Mouse (Mus musculus): ENCODE measurements around the gene Tef. TPM values are rescaled to one million over a fixed set of nuclear protein-coding genes. Genes with fewer than 3 reads are reported as not detected.

Gene Tef
- total and polyA plus RNA-seq, 3 experiments, result 46.7 to 127 (median 76.7) TPM

GRCm38 (mm10) chr15:81859330-81860255 lies 57.4 kb downstream of the Tef start:
- DNase-seq, result peak; percentile 87 to 89
- TF ChIP-seq CTCF (IDR thresholded peaks at IDR 0.05), result no peak
- TF ChIP-seq POLR2A (IDR thresholded peaks at IDR 0.05; ENCODE audit: insufficient read depth, low read depth, low read length), result peak; percentile 65
- peak; percentile 40; the same call in 1 of the 2 replicates for TF ChIP-seq EP300 (IDR thresholded peaks at IDR 0.05; ENCODE audit: insufficient read depth, low read depth, low read length)
- intact Hi-C loops (cut with DNase I), result loop anchor here (2.0 kb wide), 1 partner anchor 13 kb away; the partner anchor contains the start of gene Aco2
- Histone ChIP-seq H3K4me3 (peak overlapping the region; percentile 71), H3K36me3 (ENCODE audit: control insufficient read depth, insufficient read depth, low read length) (no peaks in the 10 kb centered on the region; the same call in 1 of the 2 replicates), H3K27ac (peak overlapping the region; percentile 100), H3K79me2 (replicated peaks; ENCODE audit: control insufficient read depth, insufficient read depth, low read length) (peaks cover 3% of the 10 kb centered on the region), H3K27me3 (ENCODE audit: control insufficient read depth, insufficient read depth, low read length) (no peaks in the 10 kb centered on the region), H3K4me1 (ENCODE audit: control insufficient read depth, insufficient read depth, low read length) (peaks cover 2% of the 10 kb centered on the region; the same call in 1 of the 2 replicates), H3K9ac (ENCODE audit: low read depth, low read length) (peak overlapping the region; percentile 98)
- WGBS, result under 1% methylated on average over 39 of the region's 39 CpGs

- intact Hi-C loops (cut with DNase I), result no loop called here
- H3K4me3 ChIP-seq, result peak overlapping the region; percentile 43
- peak overlapping the region; percentile 100 for H3K27ac ChIP-seq
- H3K9ac ChIP-seq (ENCODE audit: low read depth, low read length), result no peak overlapping the region
- no peaks in the 10 kb centered on the region for H3K4me1 ChIP-seq (ENCODE audit: control insufficient read depth, insufficient read depth, low read length)
- TF ChIP-seq EP300 (IDR thresholded peaks at IDR 0.05; ENCODE audit: insufficient read depth, low read depth, low read length) (no peak), POLR2A (IDR thresholded peaks at IDR 0.05; ENCODE audit: insufficient read depth, low read depth, low read length) (peak; percentile 43; the same call in 1 of the 2 replicates)
- peak; percentile 44 to 51 for DNase-seq
- 24% methylated on average over 8 of the region's 8 CpGs for WGBS
- H3K27me3 ChIP-seq (ENCODE audit: control insufficient read depth, insufficient read depth, low read length), result no peaks in the 10 kb centered on the region
- no peaks in the 10 kb centered on the region for H3K36me3 ChIP-seq (ENCODE audit: control insufficient read depth, insufficient read depth, low read length)
- peaks cover 3% of the 10 kb centered on the region for H3K79me2 ChIP-seq (replicated peaks; ENCODE audit: control insufficient read depth, insufficient read depth, low read length)
These were observed 58.4 kb downstream of the Tef start for GRCm38 (mm10) chr15:81860471-81861135.

- no peak for DNase-seq
- Histone ChIP-seq H3K79me2 (replicated peaks; ENCODE audit: control insufficient read depth, insufficient read depth, low read length) (no peaks in the 10 kb centered on the region), H3K36me3 (ENCODE audit: control insufficient read depth, insufficient read depth, low read length) (no peaks in the 10 kb centered on the region), H3K27ac (no peak overlapping the region), H3K4me3 (no peak overlapping the region), H3K9ac (ENCODE audit: low read depth, low read length) (no peak overlapping the region), H3K27me3 (ENCODE audit: control insufficient read depth, insufficient read depth, low read length) (no peaks in the 10 kb centered on the region), H3K4me1 (ENCODE audit: control insufficient read depth, insufficient read depth, low read length) (no peaks in the 10 kb centered on the region)
- TF ChIP-seq EP300 (IDR thresholded peaks at IDR 0.05; ENCODE audit: insufficient read depth, low read depth, low read length) (no peak), POLR2A (IDR thresholded peaks at IDR 0.05; ENCODE audit: insufficient read depth, low read depth, low read length) (no peak), CTCF (IDR thresholded peaks at IDR 0.05) (no peak)
- WGBS, result 91% methylated on average over 7 of the region's 7 CpGs
- intact Hi-C loops (cut with DNase I), result no loop called here
These were observed 62.0 kb downstream of the Tef start for GRCm38 (mm10) chr15:81864238-81864637.

GRCm38 (mm10) chr15:81869985-81870384 lies 67.8 kb downstream of the Tef start:
- Histone ChIP-seq H3K27ac (no peak overlapping the region), H3K79me2 (replicated peaks; ENCODE audit: control insufficient read depth, insufficient read depth, low read length) (peaks cover 4% of the 10 kb centered on the region), H3K27me3 (ENCODE audit: control insufficient read depth, insufficient read depth, low read length) (no peaks in the 10 kb centered on the region), H3K4me1 (ENCODE audit: control insufficient read depth, insufficient read depth, low read length) (0 out of 2 replicates have a peak, but pooled peaks cover 1% of the 10 kb centered on the region), H3K4me3 (no peak overlapping the region), H3K9ac (ENCODE audit: low read depth, low read length) (no peak overlapping the region), H3K36me3 (ENCODE audit: control insufficient read depth, insufficient read depth, low read length) (peaks cover 10% of the 10 kb centered on the region)
- intact Hi-C loops (cut with DNase I), result loop anchor here (2.0 to 5.0 kb wide), 2 partner anchors 38 to 55 kb away; no protein-coding TSS in a partner anchor
- DNase-seq, result no peak
- TF ChIP-seq CTCF (IDR thresholded peaks at IDR 0.05) (no peak), POLR2A (IDR thresholded peaks at IDR 0.05; ENCODE audit: insufficient read depth, low read depth, low read length) (no peak), EP300 (IDR thresholded peaks at IDR 0.05; ENCODE audit: insufficient read depth, low read depth, low read length) (no peak)
- 99% methylated on average over 5 of the region's 5 CpGs for WGBS

- intact Hi-C loops (cut with DNase I), result loop anchor here (2.0 to 5.0 kb wide), 3 partner anchors 13 to 53 kb away; partner anchors contain the start of gene Tob2
- H3K9ac ChIP-seq (ENCODE audit: low read depth, low read length), result peak within 1 kb of the TSS; percentile 98
- H3K27me3 ChIP-seq (ENCODE audit: control insufficient read depth, insufficient read depth, low read length), result no peaks in the 10 kb centered on the region
- peak; percentile 88 for DNase-seq
- H3K79me2 ChIP-seq (replicated peaks; ENCODE audit: control insufficient read depth, insufficient read depth, low read length), result peaks cover 5% of the 10 kb centered on the region
- peaks cover 5% of the 10 kb centered on the region; the same call in 1 of the 2 replicates for H3K4me1 ChIP-seq (ENCODE audit: control insufficient read depth, insufficient read depth, low read length)
- peaks cover 10% of the 10 kb centered on the region for H3K36me3 ChIP-seq (ENCODE audit: control insufficient read depth, insufficient read depth, low read length)
- H3K4me3 ChIP-seq, result peak within 1 kb of the TSS; percentile 98
- peak within 1 kb of the TSS; percentile 100 for H3K27ac ChIP-seq
- WGBS, result under 1% methylated on average over 30 of the region's 30 CpGs
- TF ChIP-seq POLR2A (IDR thresholded peaks at IDR 0.05; ENCODE audit: insufficient read depth, low read depth, low read length), result peak; percentile 65; the same call in 1 of the 2 replicates
- TF ChIP-seq EP300 (IDR thresholded peaks at IDR 0.05; ENCODE audit: insufficient read depth, low read depth, low read length), result no peak
- TF ChIP-seq CTCF (IDR thresholded peaks at IDR 0.05), result no peak
These were observed 69.5 kb downstream of the Tef start, which contains the start of gene Phf5a for GRCm38 (mm10) chr15:81871604-81872261. Gene Phf5a (minus strand): TSS chr15:81871911.
